Mouse (Mus musculus) embryonic facial prominence, embryonic 15.5 days (tissue): Measurements from ENCODE around the gene Tbc1d8. TPM values are rescaled to one million over a fixed set of nuclear protein-coding genes. Genes with fewer than 3 reads are reported as not detected.

Experiments used
- ATAC-seq: fragments of 200-750 bp; cut with Nextera tagmentation; 2 replicates; pipeline ENCODE4 v1.8.0; 2017; ENCODE audit warnings: low read depth, moderate TSS enrichment; ENCODE audit not compliant: insufficient number of reproducible peaks, low FRiP score, low TSS enrichment
- H3K27ac ChIP-seq: fragments of 300-500 bp; sonication (generic); replicated peaks from 2 replicates; pipeline ENCODE4 v1.5.1; 2015; ENCODE audit warnings: mild to moderate bottlenecking, inconsistent platforms
- H3K27me3 ChIP-seq: fragments of 300-500 bp; sonication (generic); 2 replicates; pipeline ENCODE4 v1.6.1; 2015; ENCODE audit warnings: inconsistent platforms
- H3K36me3 ChIP-seq: fragments of 300-500 bp; sonication (generic); 2 replicates; pipeline ENCODE4 v1.6.1; 2015; ENCODE audit warnings: mild to moderate bottlenecking, inconsistent platforms
- H3K4me1 ChIP-seq: fragments of 300-500 bp; sonication (generic); 2 replicates; pipeline ENCODE4 v1.6.1; 2015; ENCODE audit warnings: inconsistent platforms
- H3K4me2 ChIP-seq: fragments of 300-500 bp; sonication (generic); replicated peaks from 2 replicates; pipeline ENCODE4 v1.6.1; 2015; ENCODE audit warnings: mild to moderate bottlenecking, inconsistent platforms
- H3K4me3 ChIP-seq: fragments of 300-500 bp; sonication (generic); replicated peaks from 2 replicates; pipeline ENCODE4 v1.5.1; 2015; ENCODE audit warnings: mild to moderate bottlenecking, inconsistent platforms
- H3K9ac ChIP-seq: fragments of 300-500 bp; sonication (generic); 2 replicates; pipeline ENCODE4 v1.6.1; 2015; ENCODE audit warnings: inconsistent platforms
- H3K9me3 ChIP-seq: fragments of 300-500 bp; sonication (generic); replicated peaks from 2 replicates; pipeline ENCODE4 v1.6.1; 2016; ENCODE audit warnings: inconsistent platforms
- WGBS: fragments of 180-500 bp; shearing (Covaris S2); methylation state at CpG from one replicate; pipeline ENCODE4 v1.1.7; 2015; 5-methylcytosine and 5-hydroxymethylcytosine counted together
- polyA plus RNA-seq: library from polyadenylated mRNA; unstranded; fragments of >200 nt; fragmentation: Nextera tagmentation; extraction: Ambion mirVana; gene quantifications from 2 replicates; pipeline ENCODE4 v1.2.1, GENCODE M21; 2015

Tbc1d8 gene
- 12.7 and 14.1 TPM in 2 replicates for polyA plus RNA-seq

GRCm38 (mm10) chr1:39478057-39478895 lies at the start of gene Tbc1d8:
Gene Tbc1d8 (minus strand): TSS chr1:39478755.
- ATAC-seq: peak; percentile 96
- H3K4me3 ChIP-seq: peak within 1 kb of the TSS; percentile 79
- H3K4me2 ChIP-seq: peak within 1 kb of the TSS; percentile 98
- no peaks in the 10 kb centered on the region for H3K36me3 ChIP-seq
- WGBS: under 1% methylated on average over 90 of the region's 90 CpGs
- H3K4me1 ChIP-seq: peaks cover 21% of the 10 kb centered on the region
- H3K27ac ChIP-seq: peak within 1 kb of the TSS; percentile 84
- H3K9me3 ChIP-seq: no peaks in the 10 kb centered on the region
- peak within 1 kb of the TSS; percentile 73 for H3K9ac ChIP-seq
- no peaks in the 10 kb centered on the region; the same call in 1 of the 2 replicates for H3K27me3 ChIP-seq

- no peak overlapping the region for H3K4me2 ChIP-seq
- 76% methylated on average over 6 of the region's 6 CpGs for WGBS
- ATAC-seq: no peak
These were observed 49.8 kb upstream of the Tbc1d8 start for GRCm38 (mm10) chr1:39528319-39528718.

GRCm38 (mm10) chr1:39527432-39527831 lies 48.9 kb upstream of the Tbc1d8 start:
- WGBS: 9% methylated on average over 7 of the region's 7 CpGs
- peak; percentile 65; the same call in 1 of the 2 replicates for ATAC-seq

More at GRCm38 (mm10) chr1:39528319-39528718, 49.8 kb upstream of the Tbc1d8 start:
- Histone ChIP-seq H3K27ac (no peak overlapping the region), H3K4me1 (no peaks in the 10 kb centered on the region), H3K9ac (no peak overlapping the region), H3K4me3 (no peak overlapping the region), H3K36me3 (no peaks in the 10 kb centered on the region), H3K27me3 (no peaks in the 10 kb centered on the region), H3K9me3 (no peaks in the 10 kb centered on the region)

GRCm38 (mm10) chr1:39526371-39527167 lies 48.0 kb upstream of the Tbc1d8 start:
- Histone ChIP-seq H3K9ac (no peak overlapping the region), H3K36me3 (no peaks in the 10 kb centered on the region), H3K4me3 (no peak overlapping the region), H3K27ac (no peak overlapping the region), H3K4me1 (no peaks in the 10 kb centered on the region), H3K27me3 (no peaks in the 10 kb centered on the region), H3K4me2 (no peak overlapping the region), H3K9me3 (no peaks in the 10 kb centered on the region)
- 69% methylated on average over 9 of the region's 9 CpGs for whole genome bisulfite sequencing
- ATAC-seq: no peak

More at GRCm38 (mm10) chr1:39527432-39527831, 48.9 kb upstream of the Tbc1d8 start:
- Histone ChIP-seq H3K9ac (no peak overlapping the region), H3K9me3 (no peaks in the 10 kb centered on the region), H3K4me1 (no peaks in the 10 kb centered on the region), H3K27me3 (no peaks in the 10 kb centered on the region), H3K36me3 (no peaks in the 10 kb centered on the region), H3K4me2 (no peak overlapping the region), H3K27ac (no peak overlapping the region), H3K4me3 (no peak overlapping the region)

- Histone ChIP-seq H3K36me3 (no peaks in the 10 kb centered on the region), H3K9me3 (no peaks in the 10 kb centered on the region), H3K27ac (no peak overlapping the region), H3K4me1 (no peaks in the 10 kb centered on the region), H3K9ac (no peak overlapping the region), H3K27me3 (no peaks in the 10 kb centered on the region), H3K4me3 (no peak overlapping the region), H3K4me2 (no peak overlapping the region)
- WGBS: 56% methylated on average over 7 of the region's 7 CpGs
- no peak for ATAC-seq
These were observed 47.2 kb upstream of the Tbc1d8 start for GRCm38 (mm10) chr1:39525763-39526162.

- ATAC-seq: no peak
- WGBS: 24% methylated on average over 5 of the region's 5 CpGs
- H3K4me1 ChIP-seq: no peaks in the 10 kb centered on the region
- H3K27me3 ChIP-seq: no peaks in the 10 kb centered on the region
- no peak overlapping the region for H3K27ac ChIP-seq
- H3K9ac ChIP-seq: no peak overlapping the region
- no peaks in the 10 kb centered on the region for H3K36me3 ChIP-seq
- no peaks in the 10 kb centered on the region for H3K9me3 ChIP-seq
- no peak overlapping the region for H3K4me3 ChIP-seq
- H3K4me2 ChIP-seq: no peak overlapping the region
These were observed 44.0 kb upstream of the Tbc1d8 start for GRCm38 (mm10) chr1:39522519-39522918.

GRCm38 (mm10) chr1:39521326-39521725 lies 42.8 kb upstream of the Tbc1d8 start:
- Histone ChIP-seq H3K36me3 (no peaks in the 10 kb centered on the region), H3K4me1 (no peaks in the 10 kb centered on the region), H3K27ac (no peak overlapping the region), H3K4me2 (no peak overlapping the region), H3K9me3 (no peaks in the 10 kb centered on the region), H3K9ac (no peak overlapping the region), H3K27me3 (no peaks in the 10 kb centered on the region), H3K4me3 (no peak overlapping the region)
- 83% methylated on average over 7 of the region's 7 CpGs for WGBS
- no peak for ATAC-seq

- Histone ChIP-seq H3K9me3 (no peaks in the 10 kb centered on the region), H3K27ac (no peak overlapping the region), H3K4me1 (no peaks in the 10 kb centered on the region), H3K4me2 (no peak overlapping the region), H3K36me3 (no peaks in the 10 kb centered on the region), H3K27me3 (no peaks in the 10 kb centered on the region), H3K9ac (no peak overlapping the region), H3K4me3 (no peak overlapping the region)
- WGBS: 77% methylated on average over 10 of the region's 10 CpGs
- ATAC-seq: no peak
These were observed 36.9 kb upstream of the Tbc1d8 start for GRCm38 (mm10) chr1:39515303-39515991.

GRCm38 (mm10) chr1:39512183-39512582 lies 33.6 kb upstream of the Tbc1d8 start:
- Histone ChIP-seq H3K4me3 (no peak overlapping the region), H3K36me3 (no peaks in the 10 kb centered on the region), H3K4me2 (no peak overlapping the region), H3K27ac (no peak overlapping the region), H3K27me3 (no peaks in the 10 kb centered on the region), H3K9me3 (no peaks in the 10 kb centered on the region), H3K4me1 (0 out of 2 replicates have a peak, but pooled peaks cover 5% of the 10 kb centered on the region), H3K9ac (no peak overlapping the region)
- ATAC-seq: no peak
- WGBS: 80% methylated on average over 1 of the region's 1 CpGs

- H3K9ac ChIP-seq: no peak overlapping the region
- H3K36me3 ChIP-seq: no peaks in the 10 kb centered on the region
- no peak overlapping the region for H3K4me3 ChIP-seq
- H3K4me1 ChIP-seq: 0 out of 2 replicates have a peak, but pooled peaks cover 5% of the 10 kb centered on the region
- H3K27me3 ChIP-seq: no peaks in the 10 kb centered on the region
- H3K9me3 ChIP-seq: no peaks in the 10 kb centered on the region
- 63% methylated on average over 8 of the region's 8 CpGs for WGBS
- ATAC-seq: no peak
- no peak overlapping the region for H3K4me2 ChIP-seq
- H3K27ac ChIP-seq: no peak overlapping the region
These were observed 33.2 kb upstream of the Tbc1d8 start for GRCm38 (mm10) chr1:39511775-39512174.

- no peaks in the 10 kb centered on the region for H3K9me3 ChIP-seq
- no peaks in the 10 kb centered on the region for H3K27me3 ChIP-seq
- no peak overlapping the region for H3K4me3 ChIP-seq
- no peak overlapping the region for H3K27ac ChIP-seq
- 0 out of 2 replicates have a peak, but pooled peaks cover 5% of the 10 kb centered on the region for H3K4me1 ChIP-seq
- WGBS: 52% methylated on average over 9 of the region's 9 CpGs
- no peak for ATAC-seq
- no peaks in the 10 kb centered on the region for H3K36me3 ChIP-seq
- no peak overlapping the region for H3K4me2 ChIP-seq
- no peak overlapping the region for H3K9ac ChIP-seq
These were observed 27.0 kb upstream of the Tbc1d8 start for GRCm38 (mm10) chr1:39505600-39505999.
